Mouse (Mus musculus) left cerebral cortex, postnatal 25 days (tissue): ENCODE data around the gene Atp5j. TPM values are rescaled to one million over a fixed set of nuclear protein-coding genes. Genes with fewer than 3 reads are reported as not detected.

Experiments
- DNase-seq, 2 experiments: peaks; one replicate each; pipeline ENCODE4 v3.0.0; 2022; ENCODE audit warnings: low spot score in 2 of 2, mixed read lengths in 1 of 2
- intact Hi-C: fragments of 180-260 bp; cut with DNase I; formaldehyde crosslinking; loops from one replicate; pipeline ENCODE4 v1.15.1; 2025
- total RNA-seq, 2 experiments: library from RNA; stranded (reverse); gene quantifications; 2 replicates each; pipeline ENCODE4 v1.2.3; 2021

Atp5j gene
- total RNA-seq: 100 to 1,000 TPM; 390 to 391 TPM

DNA sequence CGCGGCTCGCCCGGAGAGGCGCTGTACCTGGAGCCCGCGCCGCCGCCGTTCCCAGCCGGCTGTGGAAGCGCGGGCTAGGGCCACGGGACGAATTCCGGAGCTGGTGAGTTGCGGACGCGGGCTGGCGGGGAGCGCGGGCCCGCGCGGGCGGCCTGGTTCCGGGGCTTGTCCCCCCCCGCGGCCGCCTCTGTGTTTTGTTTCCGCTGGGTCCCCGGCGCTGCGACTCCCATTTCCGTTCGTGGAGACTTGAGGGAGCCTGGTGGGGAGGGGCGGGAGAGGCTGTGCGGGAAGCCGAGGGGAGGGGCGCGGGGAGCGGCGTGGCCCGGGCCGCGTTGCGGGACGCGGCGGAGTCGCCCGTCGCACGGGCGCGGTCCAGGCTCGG, at the start of gene Atp5j:
Gene Atp5j (minus strand): TSS at position 185 of the 382 bp plus-strand sequence.
- intact Hi-C loops: loop anchor here (1.0 to 2.0 kb wide), 2 partner anchors 100 to 337 kb away; partner anchors contain the start of genes App and Mrpl39

DNA sequence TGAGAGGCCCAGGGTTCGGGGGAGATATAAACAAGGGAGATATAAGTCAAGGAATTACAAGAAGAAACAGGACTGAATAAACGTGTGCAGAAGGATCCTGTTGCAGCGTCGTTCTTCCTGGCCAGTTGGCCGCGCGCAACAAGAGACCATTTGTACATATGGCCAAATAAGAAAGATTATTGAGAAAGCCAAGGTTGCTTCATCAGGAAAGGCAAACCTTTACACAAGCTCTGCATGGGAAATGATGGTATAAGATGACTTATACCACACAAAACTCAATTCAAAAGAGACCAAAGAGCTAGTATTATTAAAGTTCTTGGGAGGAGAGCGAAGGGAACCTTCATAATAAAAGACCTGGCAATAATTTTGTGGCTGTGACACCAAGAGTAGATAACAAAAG, 49.1 kb upstream of the Atp5j start:
- DNase-seq: no peak
- intact Hi-C loops: no loop called here

More for the DNA sequence above, at the start of gene Atp5j:
- DNase-seq: peak; percentile 82 to 90

DNA sequence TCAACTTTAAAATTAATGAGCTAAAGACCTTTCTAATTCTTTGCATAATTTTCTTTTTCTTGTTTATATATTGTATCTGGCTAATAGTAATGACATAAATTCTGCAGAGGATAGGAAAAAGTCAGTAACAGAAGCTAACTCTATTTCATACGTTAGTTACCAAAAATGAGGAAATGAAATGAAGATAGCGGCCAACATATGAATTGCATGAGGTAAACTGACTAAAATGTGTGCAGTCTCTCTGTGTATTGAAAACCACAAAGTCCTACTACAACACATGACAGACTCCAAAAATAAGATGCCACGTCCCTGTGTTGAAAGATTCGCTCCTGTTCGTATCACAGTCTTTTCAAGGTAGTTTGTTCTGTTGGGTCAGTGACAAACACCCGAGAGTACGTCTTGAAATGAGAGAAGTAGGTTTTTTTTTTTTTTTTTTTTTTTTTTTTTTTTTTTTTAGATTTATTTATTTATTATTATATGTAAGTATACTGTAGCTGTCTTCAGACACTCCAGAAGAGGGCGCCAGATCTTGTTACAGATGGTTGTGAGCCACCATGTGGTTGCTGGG, 46.4 kb upstream of the Atp5j start:
- intact Hi-C loops: no loop called here
- DNase-seq: no peak

DNA sequence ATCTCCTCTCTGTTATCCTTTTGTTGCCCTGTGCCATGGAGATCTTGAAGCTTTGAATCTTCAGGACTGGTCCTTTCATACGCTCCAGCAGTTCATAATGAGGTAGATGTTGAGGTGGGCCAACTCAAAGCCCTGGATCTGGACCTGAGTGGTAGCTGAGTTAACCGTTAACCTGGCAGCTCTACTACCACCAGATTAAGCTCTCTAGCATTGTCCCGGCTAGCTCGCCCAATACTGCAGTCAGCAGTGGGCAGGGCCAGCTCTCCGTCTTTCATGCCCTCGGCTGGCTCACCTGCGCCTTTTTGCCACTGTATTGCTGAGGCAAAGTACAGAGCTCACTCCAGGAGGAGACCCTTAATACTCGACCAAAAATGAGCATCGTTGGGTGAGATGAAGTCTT, 45.7 kb upstream of the Atp5j start:
- intact Hi-C loops: no loop called here
- DNase-seq: no peak

DNA sequence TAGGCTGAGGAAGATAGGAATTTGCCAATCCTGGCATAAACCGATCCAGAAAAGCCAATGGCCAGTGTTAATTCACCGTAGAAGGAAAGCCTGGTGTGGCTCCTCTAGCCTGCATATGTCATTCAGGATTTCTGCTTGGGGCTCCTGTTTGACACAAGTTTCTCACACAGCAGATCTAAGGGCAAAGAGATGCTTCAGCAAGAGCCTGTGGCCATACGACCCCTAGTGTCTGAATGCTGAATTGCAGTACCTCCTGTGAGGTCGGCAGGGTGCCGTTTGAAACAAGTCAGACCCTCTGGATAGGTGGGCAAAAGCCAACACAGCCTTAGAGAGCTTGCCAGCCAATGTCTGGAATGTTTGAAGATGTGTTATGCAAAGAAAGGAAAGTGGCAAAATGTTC, 43.7 kb upstream of the Atp5j start:
- intact Hi-C loops: loop anchor here (10.0 kb wide), 1 partner anchor 796 kb away; no protein-coding TSS in a partner anchor
- peak; percentile 45 to 63 for DNase-seq

DNA sequence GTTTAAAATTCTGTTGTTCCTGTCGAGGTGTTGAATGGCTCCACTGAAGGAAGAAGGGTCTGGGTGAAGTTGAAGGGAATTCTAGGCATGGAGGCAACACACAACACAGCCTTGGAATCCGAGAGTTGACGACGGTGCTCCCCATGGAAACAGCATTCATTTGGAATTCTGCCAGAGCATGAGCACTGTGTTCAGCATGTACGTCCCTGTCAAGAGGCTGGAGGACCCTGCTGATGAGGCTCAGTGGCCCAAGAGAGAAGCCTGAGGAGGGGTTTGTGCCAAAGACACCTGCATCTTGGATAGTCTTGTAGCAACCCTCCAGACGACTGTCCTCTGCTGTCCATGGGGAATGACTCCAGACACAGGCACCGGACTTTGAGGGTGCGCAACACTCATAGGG, 40.7 kb upstream of the Atp5j start:
- DNase-seq: peak; percentile 23 to 39
- intact Hi-C loops: loop anchor here (10.0 kb wide), 1 partner anchor 799 kb away; no protein-coding TSS in a partner anchor

DNA sequence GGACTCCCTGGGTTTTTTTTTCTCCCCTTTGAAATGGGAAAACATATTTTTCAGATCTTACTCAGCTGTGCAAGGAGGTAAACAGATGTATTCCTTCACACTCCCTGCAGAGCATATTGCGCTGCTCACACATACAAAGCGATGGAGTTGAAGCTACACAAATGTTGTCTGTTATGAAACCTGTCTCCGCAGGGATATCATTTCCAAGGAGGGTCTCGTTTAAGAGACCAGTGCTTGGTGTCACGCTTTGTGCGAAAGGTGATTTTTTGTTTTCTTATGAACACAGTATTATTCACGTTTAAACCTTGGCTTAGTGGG, 40.3 kb upstream of the Atp5j start:
- DNase-seq: peak; percentile 47 to 72
- intact Hi-C loops: loop anchor here (10.0 kb wide), 1 partner anchor 799 kb away; no protein-coding TSS in a partner anchor

DNA sequence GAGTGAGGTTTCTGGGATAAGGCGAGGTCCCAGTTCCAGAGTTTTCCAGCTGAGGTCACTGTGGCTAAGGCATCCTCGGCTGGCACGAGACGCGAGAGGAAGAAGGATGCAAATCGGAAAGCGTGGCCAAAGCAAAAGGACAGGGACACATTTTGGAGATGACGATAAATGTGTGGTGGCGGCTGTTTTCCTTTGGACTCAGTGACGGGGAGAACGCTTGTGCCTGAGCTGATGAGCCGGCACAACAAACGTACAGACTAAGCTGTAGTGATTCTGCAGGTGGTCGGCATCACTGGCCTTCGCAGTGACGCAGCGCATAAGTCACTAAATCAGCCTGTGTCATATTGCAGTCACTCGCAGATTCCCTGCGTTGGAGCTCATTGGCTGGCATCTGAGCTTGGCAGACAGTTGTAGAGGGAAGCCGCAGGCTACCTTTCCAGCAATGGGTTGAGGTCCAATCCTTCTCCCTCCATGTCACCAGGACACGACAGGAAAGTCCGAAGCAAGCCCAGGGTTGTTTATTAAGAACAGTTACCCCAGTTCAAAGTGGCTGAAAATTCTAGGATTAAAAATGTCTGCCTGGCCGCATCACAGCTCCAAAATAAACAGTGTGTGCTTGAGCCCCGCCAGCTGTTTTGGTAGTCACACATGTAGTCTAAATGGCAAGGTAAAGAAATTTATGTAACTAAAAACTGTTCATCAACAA, 39.7 kb upstream of the Atp5j start:
- DNase-seq: peak; percentile 59 to 76
- intact Hi-C loops: loop anchor here (10.0 kb wide), 1 partner anchor 800 kb away; no protein-coding TSS in a partner anchor

DNA sequence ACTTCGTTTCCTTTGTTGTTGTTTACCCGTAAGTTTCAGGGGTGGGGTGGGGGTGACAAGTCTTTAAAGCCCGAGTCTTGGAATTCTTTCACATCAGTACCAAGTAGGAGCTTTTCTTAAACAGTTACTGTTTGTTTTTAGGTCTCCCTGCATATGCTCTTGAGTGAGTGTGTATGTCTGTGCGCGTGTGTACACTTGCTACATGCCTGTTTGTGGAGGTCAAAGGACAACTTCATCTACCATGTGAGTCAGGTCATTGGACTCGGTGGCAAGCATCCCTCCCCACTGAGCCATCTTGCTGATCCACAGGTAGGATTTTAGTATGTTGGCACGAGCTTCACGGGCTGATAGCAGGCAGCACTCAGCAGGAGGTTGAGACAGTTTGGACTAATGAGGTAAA, 38.4 kb upstream of the Atp5j start:
- DNase-seq: no peak
- intact Hi-C loops: loop anchor here (10.0 kb wide), 1 partner anchor 801 kb away; no protein-coding TSS in a partner anchor

DNA sequence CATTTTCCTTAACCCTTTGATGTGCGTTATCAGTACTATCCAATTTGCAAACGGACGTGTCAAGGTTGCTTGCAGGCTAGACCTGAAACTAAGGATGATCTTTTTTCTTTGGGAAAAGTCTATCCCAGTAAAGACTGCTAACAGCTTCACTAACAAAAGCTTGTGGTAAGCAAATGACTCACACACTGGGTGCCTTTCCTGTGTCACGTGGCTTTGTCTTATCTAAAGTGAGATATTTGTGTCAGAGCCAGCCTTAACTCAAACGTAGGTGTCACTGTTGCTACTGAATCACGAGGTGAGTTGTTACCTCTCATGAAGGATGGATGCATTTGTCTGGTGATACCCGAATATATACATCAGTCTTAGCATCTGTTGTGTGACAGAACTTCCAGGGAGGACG, 29.2 kb upstream of the Atp5j start:
- intact Hi-C loops: no loop called here
- no peak for DNase-seq

DNA sequence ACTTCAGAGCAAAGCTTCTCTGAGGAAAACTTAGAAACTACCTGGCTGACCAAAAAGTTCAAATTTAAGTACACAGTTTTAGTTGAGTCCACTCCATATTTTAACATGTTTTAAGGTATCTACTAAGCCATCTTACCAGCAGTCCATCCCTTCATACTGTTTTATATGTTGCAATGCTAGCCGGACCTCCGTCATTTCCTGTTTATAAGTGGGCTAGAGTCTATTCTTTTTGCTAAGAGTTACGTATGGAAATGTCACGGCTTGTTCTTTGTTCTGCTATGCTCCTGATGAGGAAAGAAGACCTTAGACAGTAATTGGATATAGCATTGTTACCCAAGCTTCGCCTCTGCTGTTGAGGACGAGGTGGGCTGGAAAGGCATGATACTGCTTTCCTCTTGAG, 18.1 kb upstream of the Atp5j start:
- intact Hi-C loops: no loop called here
- no peak for DNase-seq

DNA sequence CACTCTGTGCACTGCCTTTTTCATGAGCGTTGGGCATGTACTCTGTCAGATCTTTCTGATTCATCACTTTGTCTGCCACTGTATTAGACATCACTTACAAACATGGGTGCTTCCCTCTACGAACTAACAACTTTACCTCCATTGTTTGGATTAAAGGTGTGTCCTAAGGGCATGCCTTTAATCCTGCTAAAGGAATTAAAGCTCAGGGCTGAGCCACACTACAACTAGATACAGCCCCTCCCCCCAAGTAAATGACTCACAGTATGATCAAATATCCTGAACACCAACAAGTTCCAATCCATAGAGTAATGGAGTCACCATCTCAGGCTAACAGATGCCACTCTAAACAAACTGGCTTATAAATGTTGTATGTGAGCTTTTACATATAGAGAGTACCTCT, 3.2 kb upstream of the Atp5j start:
- intact Hi-C loops: no loop called here
- no peak for DNase-seq

DNA sequence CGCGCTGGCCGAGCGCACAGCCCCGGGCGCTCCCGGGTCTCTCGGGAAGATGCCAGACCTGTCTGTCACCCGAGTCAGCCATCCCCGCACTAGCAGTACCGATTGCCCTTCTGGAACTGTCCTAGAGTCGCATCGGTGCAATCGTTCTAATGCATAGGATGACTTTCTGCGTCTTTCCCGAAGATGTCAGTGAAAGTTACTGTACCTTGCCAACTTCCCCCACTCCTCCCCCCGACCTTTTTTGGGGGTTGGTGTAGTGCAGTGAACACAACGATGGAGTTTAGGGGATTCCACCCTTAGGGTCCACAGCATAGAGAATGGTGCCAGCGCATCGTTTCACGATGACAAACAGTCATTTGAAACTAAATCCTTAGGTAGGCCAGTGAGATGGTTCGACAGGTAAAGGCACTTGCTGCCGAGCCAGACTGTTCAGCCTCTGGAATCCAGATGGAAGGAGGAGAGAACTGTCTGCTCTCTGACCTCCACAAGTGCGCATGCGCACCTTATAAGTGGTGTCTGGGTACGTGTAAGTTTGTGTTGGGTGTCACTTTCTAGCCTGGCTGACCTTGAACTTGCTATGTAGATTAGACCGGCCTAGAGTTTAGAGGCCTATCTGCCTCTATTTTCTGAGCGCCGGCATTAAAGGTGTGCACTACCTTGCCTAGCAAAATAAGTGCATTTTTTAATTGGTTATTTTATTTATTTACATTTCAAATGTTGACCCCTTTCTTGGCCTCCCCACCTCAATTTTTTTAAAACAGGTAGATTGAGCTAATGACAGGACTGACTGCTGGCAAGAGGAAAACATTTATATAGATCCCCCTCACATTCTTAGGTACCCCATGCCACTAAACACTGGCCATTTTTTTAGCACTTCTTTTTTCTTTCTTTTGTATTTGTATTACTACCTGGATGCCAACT, 658 bp upstream of the Atp5j start:
- intact Hi-C loops: loop anchor here (1.0 to 2.0 kb wide), 2 partner anchors 101 to 337 kb away; partner anchors contain the start of genes App and Mrpl39
- DNase-seq: peak; percentile 22 to 29

DNA sequence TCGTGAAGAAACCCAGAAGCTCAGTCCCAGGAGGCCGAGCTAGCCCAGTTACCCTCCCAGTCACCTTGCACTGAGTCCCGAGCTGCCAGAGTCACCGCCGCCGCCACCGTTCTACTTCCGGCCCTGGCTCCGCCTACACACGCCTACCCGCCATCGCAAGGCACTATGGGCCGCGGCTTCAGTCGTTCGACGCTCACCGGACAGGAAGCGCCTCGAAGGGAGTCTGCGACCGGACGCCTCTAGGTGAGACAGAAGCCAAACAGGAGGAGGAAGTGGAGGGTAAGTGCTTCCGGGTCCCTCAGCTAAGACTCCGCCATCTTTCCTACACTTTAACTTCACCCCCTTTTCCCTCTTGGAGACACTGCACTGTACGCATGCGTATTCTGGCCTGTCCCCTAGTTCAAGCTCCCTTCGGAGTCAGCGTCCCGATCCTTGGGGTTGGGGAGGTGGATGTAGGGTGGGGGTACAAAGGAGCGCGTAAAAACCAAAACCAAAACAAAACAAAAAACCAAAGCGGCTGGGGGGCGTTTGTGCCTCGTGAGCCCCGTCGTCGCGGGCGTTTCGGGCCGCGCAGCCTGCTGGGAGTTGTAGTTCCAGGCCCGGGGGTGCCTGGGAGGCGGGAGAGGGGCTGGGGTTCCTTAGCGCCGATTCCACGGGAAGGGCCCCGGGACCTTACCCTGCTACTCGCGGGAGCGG, 532 bp downstream of the Atp5j start, which contains the start of gene Gabpa:
Gene Gabpa (plus strand): TSS at position 181 of the 696 bp plus-strand sequence.
- intact Hi-C loops: loop anchor here (1.0 to 2.0 kb wide), 2 partner anchors 100 to 338 kb away; partner anchors contain the start of genes App and Mrpl39
- peak; percentile 92 to 97 for DNase-seq

DNA sequence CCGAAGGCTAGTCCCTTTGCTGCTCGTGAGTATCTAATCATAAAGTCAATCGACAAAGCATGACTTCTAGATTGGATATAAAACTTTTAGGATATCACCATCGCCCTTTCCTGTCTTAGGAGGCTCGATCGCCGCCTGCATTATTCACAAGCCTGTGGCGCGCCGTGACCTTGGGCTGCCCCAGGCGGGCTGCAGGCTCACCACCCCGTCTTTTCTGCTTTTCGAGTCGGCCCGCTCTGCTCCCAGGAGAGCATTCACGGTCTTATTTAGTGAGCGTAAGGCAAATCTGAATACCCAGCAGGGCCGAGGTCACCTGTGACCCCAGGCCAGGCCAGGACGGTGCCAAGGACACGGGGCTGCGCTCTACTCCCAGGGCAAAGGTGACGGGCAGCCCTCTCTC, 1.1 kb downstream of the Atp5j start:
- intact Hi-C loops: loop anchor here (2.0 kb wide), 1 partner anchor 338 kb away; the partner anchor contains the start of gene App
- no peak for DNase-seq

DNA sequence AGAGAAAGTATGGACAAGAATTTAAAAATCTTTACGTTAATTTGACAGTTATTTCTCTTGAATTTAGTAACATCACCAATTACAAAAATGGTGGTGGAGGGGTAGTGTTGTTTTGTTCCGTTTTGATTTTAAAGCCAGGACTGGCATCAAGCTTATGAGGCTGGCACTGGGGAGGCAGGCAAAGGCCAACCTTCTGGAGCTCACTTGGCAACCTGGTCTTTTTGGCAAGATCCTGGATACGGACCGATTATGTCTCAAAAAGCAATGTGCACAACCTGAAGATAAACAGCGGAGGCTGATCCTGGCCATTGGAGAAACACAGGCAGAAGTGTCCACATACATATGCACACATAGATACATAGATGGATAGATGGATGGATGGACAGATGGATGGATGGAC, 2.7 kb downstream of the Atp5j start:
- no peak for DNase-seq

DNA sequence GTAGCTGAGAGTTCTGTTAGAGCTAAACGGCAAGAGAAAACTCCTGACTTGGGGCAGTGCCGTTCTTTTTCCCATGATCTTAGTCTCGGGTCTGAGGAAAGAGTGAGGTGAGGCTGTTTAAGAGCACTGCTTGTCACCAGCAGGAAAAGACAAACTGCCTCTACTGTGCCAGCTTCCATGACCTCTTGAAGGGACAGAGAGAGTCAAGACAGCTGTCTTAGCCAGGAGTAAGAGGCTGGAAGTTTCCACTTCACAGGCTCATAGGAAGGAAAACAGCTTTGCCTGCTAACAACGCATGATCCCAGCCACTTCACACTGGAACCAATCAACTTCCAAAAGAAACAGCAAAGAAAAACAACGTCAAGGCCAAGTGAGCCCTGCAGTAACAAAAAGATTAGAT, 3.7 kb downstream of the Atp5j start:
- DNase-seq: no peak
- intact Hi-C loops: no loop called here

More for the DNA sequence above, 2.7 kb downstream of the Atp5j start:
- intact Hi-C loops: no loop called here

DNA sequence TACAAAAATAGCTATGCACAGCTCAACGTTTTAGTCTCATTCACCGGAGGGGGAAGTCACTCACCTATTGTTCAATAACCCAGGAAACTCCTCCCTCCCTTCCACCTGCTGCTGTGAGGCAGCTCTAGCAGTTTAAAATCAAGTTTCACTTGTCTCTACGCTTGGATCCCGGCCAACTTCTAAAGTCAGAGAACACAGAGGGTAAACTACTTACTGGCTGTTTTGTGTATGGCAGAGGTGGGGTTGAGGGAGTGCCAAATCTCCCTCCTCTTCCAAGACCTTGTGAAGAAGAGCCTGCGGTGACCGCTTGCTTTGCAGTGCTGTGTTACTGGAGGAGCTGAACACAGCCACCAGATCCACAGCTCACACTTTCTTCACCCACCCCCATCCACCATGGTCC, 10.4 kb downstream of the Atp5j start:
- intact Hi-C loops: no loop called here
- DNase-seq: no peak

DNA sequence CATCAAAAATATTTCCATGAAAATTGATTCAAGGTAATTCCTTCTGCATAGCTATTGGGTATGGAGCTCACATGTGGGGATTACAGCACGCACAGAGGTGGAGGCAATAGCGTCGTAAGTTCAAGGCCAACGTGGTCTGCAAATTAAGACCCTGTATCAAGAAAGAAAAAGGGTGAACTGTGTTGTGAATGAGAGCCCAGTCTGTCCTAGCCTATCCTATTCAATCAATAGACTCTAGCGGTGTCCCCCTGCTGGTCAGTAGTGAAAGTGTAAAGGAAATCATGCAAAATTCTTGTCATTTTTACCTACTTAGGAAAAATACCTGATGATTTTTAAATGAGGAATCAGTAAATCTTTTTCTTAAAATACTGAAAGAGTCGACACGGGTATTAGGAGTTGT, 18.0 kb downstream of the Atp5j start:
- DNase-seq: peak; percentile 38 to 62

More for the DNA sequence above, 18.0 kb downstream of the Atp5j start:
- intact Hi-C loops: loop anchor here (1.0 to 5.0 kb wide), 2 partner anchors 40 to 82 kb away; partner anchors contain the start of gene Mrpl39
